In genomic region chr19:36348801-36349486, GRCm38 (mm10) we compare ENCODE assay signal across 7 mouse cellular contexts. TPM values are rescaled to one million over a fixed set of nuclear protein-coding genes. Genes with fewer than 3 reads are reported as not detected.
DNase-seq lines count a peak whose midpoint lies in the region; ATAC-seq and TF ChIP-seq lines count a peak whose summit lies in the region.

No protein-coding gene starts in this region.

- 0 out of 2 replicates have a peak, but pooled peaks have one; percentile 14 for TF ChIP-seq CTCF in heart, adult 2 months (IDR thresholded peaks at IDR 0.05)
- no peak for TF ChIP-seq CTCF in kidney, adult 2 months (conservative IDR thresholded peaks at IDR 0.05; ENCODE audit: insufficient read depth, insufficient read length, low read depth, low read length)
- no peak for TF ChIP-seq CTCF in small intestine, adult 2 months (IDR thresholded peaks at IDR 0.05; ENCODE audit: extremely low read depth, insufficient read length, insufficient replicate concordance, low read depth, low read length)

- H3K4me1 ChIP-seq in embryonic facial prominence, embryonic 11.5 days (ENCODE audit: control insufficient read depth, insufficient read depth, low read length), result no peaks in the 10 kb centered on the region
- peaks cover 3% of the 10 kb centered on the region for H3K4me1 ChIP-seq in heart, adult 2 months (ENCODE audit: control insufficient read depth, insufficient read depth, low read length)
- peaks cover 3% of the 10 kb centered on the region; the same call in 1 of the 2 replicates for H3K4me1 ChIP-seq in kidney, adult 2 months (ENCODE audit: control insufficient read depth, insufficient read depth, low read length)
- 0 out of 2 replicates have a peak, but pooled peaks cover 8% of the 10 kb centered on the region for H3K4me1 ChIP-seq in limb, embryonic 11.5 days (ENCODE audit: control insufficient read depth, insufficient read depth, low read length)
- peaks cover 10% of the 10 kb centered on the region for H3K4me1 ChIP-seq in midbrain, embryonic 12.5 days
- H3K4me1 ChIP-seq in small intestine, adult 2 months (ENCODE audit: control insufficient read depth, insufficient read depth, insufficient read length, low read length), result peaks cover 7% of the 10 kb centered on the region

- H3K36me3 ChIP-seq in embryonic facial prominence, embryonic 11.5 days (replicated peaks; ENCODE audit: control insufficient read depth, insufficient read depth, low read depth, low read length), result no peaks in the 10 kb centered on the region
- H3K36me3 ChIP-seq in heart, adult 2 months (ENCODE audit: control insufficient read depth, insufficient read depth, low read length), result no peaks in the 10 kb centered on the region
- no peaks in the 10 kb centered on the region for H3K36me3 ChIP-seq in kidney, adult 2 months (ENCODE audit: control insufficient read depth, insufficient read depth, low read length)
- H3K36me3 ChIP-seq in limb, embryonic 11.5 days (ENCODE audit: control insufficient read depth, insufficient read depth, low read length), result no peaks in the 10 kb centered on the region
- H3K36me3 ChIP-seq in midbrain, embryonic 12.5 days, result no peaks in the 10 kb centered on the region
- H3K36me3 ChIP-seq in small intestine, adult 2 months (ENCODE audit: control insufficient read depth, insufficient read depth, low read length), result no peaks in the 10 kb centered on the region

- H3K27me3 ChIP-seq in embryonic facial prominence, embryonic 11.5 days (ENCODE audit: control insufficient read depth, insufficient read depth, low read length), result peaks cover 23% of the 10 kb centered on the region; the same call in 1 of the 2 replicates
- H3K27me3 ChIP-seq in heart, adult 2 months (ENCODE audit: control insufficient read depth, insufficient read depth, low read length), result peaks cover 2% of the 10 kb centered on the region; the same call in 1 of the 2 replicates
- H3K27me3 ChIP-seq in kidney, adult 2 months (replicated peaks; ENCODE audit: control insufficient read depth, insufficient read depth, low read length), result no peaks in the 10 kb centered on the region
- H3K27me3 ChIP-seq in limb, embryonic 11.5 days (ENCODE audit: control insufficient read depth, insufficient read depth, low read length), result peaks cover 38% of the 10 kb centered on the region
- peaks cover 53% of the 10 kb centered on the region for H3K27me3 ChIP-seq in midbrain, embryonic 12.5 days
- no peaks in the 10 kb centered on the region for H3K27me3 ChIP-seq in small intestine, adult 2 months (ENCODE audit: control insufficient read depth, insufficient read depth, low read length)

- no peaks in the 10 kb centered on the region for H3K9me3 ChIP-seq in embryonic facial prominence, embryonic 11.5 days (replicated peaks; ENCODE audit: control insufficient read depth, low read length)
- H3K9me3 ChIP-seq in limb, embryonic 11.5 days (ENCODE audit: control insufficient read depth, low read length), result no peaks in the 10 kb centered on the region
- H3K9me3 ChIP-seq in midbrain, embryonic 12.5 days, result no peaks in the 10 kb centered on the region

- peak; percentile 77 for ATAC-seq in embryonic facial prominence, embryonic 11.5 days (replicated peaks; ENCODE audit: insufficient number of reproducible peaks, low FRiP score, low TSS enrichment, low read depth)
- ATAC-seq in limb, embryonic 11.5 days (ENCODE audit: insufficient number of reproducible peaks, low FRiP score, low TSS enrichment, low read depth), result peak; percentile 64
- ATAC-seq in midbrain, embryonic 12.5 days (ENCODE audit: low FRiP score, low read depth), result peak; percentile 77

- peak; percentile 82 for DNase-seq in adrenal gland, postnatal 25 days
- peak; percentile 63 for DNase-seq in embryonic facial prominence, embryonic 11.5 days (ENCODE audit: low spot score)
- DNase-seq in heart, adult 2 months, result peak; percentile 72 to 74
- DNase-seq in kidney, adult 2 months, result peak; percentile 84
- DNase-seq in limb, embryonic 11.5 days (ENCODE audit: low spot score), result peak; percentile 65

- under 1% methylated on average over 85 of the region's 85 CpGs for whole genome bisulfite sequencing in embryonic facial prominence, embryonic 11.5 days
- under 1% methylated on average over 85 of the region's 85 CpGs for WGBS in heart, adult 2 months
- WGBS in kidney, adult 2 months, result under 1% methylated on average over 83 of the region's 85 CpGs
- under 1% methylated on average over 84 of the region's 85 CpGs for WGBS in limb, embryonic 11.5 days
- under 1% methylated on average over 83 of the region's 85 CpGs for WGBS in midbrain, embryonic 12.5 days
- WGBS in small intestine, adult 2 months, result under 1% methylated on average over 85 of the region's 85 CpGs

- peak overlapping the region; percentile 78 for H3K4me3 ChIP-seq in embryonic facial prominence, embryonic 11.5 days (ENCODE audit: low read depth, low read length)
- H3K4me3 ChIP-seq in heart, adult 2 months, result peak overlapping the region; percentile 73
- H3K4me3 ChIP-seq in kidney, adult 2 months (ENCODE audit: insufficient read depth, low read depth, low read length), result peak overlapping the region; percentile 85
- peak overlapping the region; percentile 64 for H3K4me3 ChIP-seq in limb, embryonic 11.5 days (ENCODE audit: low read depth, low read length)
- peak overlapping the region; percentile 84 for H3K4me3 ChIP-seq in midbrain, embryonic 12.5 days
- H3K4me3 ChIP-seq in small intestine, adult 2 months (ENCODE audit: low read depth, low read length), result peak overlapping the region; percentile 100

- no peaks in the 10 kb centered on the region for H3K79me2 ChIP-seq in heart, adult 2 months (replicated peaks; ENCODE audit: control insufficient read depth, insufficient read depth, low read length)

- TF ChIP-seq POLR2A in heart, adult 2 months (IDR thresholded peaks at IDR 0.05; ENCODE audit: insufficient read depth, low read depth, low read length), result no peak
- peak; percentile 23 for TF ChIP-seq POLR2A in kidney, adult 2 months (IDR thresholded peaks at IDR 0.05; ENCODE audit: low read depth, low read length)
- peak; percentile 78; the same call in 1 of the 2 replicates for TF ChIP-seq POLR2A in small intestine, adult 2 months (IDR thresholded peaks at IDR 0.05; ENCODE audit: low read depth, low read length)

- no peak for TF ChIP-seq EP300 in heart, adult 2 months (IDR thresholded peaks at IDR 0.05; ENCODE audit: insufficient read depth, low read depth, low read length)

- intact Hi-C loops in heart, adult 2 months (cut with DNase I), result loop anchor here (2.0 to 10.0 kb wide), 4 partner anchors 62 to 234 kb away; no protein-coding TSS in a partner anchor

- H3K9ac ChIP-seq in embryonic facial prominence, embryonic 11.5 days (replicated peaks; ENCODE audit: low read length), result peak overlapping the region; percentile 57
- H3K9ac ChIP-seq in heart, adult 2 months (ENCODE audit: low read depth, low read length), result peak overlapping the region; percentile 96
- peak overlapping the region; percentile 56 for H3K9ac ChIP-seq in limb, embryonic 11.5 days (ENCODE audit: low read length)
- H3K9ac ChIP-seq in midbrain, embryonic 12.5 days (replicated peaks), result peak overlapping the region; percentile 55; the same call in 1 of the 2 replicates

- H3K4me2 ChIP-seq in embryonic facial prominence, embryonic 11.5 days (ENCODE audit: low read depth, low read length), result peak overlapping the region; percentile 100
- H3K4me2 ChIP-seq in limb, embryonic 11.5 days (ENCODE audit: low read depth, severe bottlenecking), result peak overlapping the region; percentile 99
- peak overlapping the region; percentile 100 for H3K4me2 ChIP-seq in midbrain, embryonic 12.5 days (replicated peaks)

- no peak overlapping the region for H3K27ac ChIP-seq in embryonic facial prominence, embryonic 11.5 days (replicated peaks; ENCODE audit: low read depth, low read length)
- peak overlapping the region; percentile 95 for H3K27ac ChIP-seq in heart, adult 2 months
- peak overlapping the region; percentile 75 for H3K27ac ChIP-seq in kidney, adult 2 months (ENCODE audit: insufficient read depth, low read depth, low read length)
- no peak overlapping the region for H3K27ac ChIP-seq in limb, embryonic 11.5 days (replicated peaks; ENCODE audit: low read depth, low read length)
- no peak overlapping the region for H3K27ac ChIP-seq in midbrain, embryonic 12.5 days (replicated peaks)
- H3K27ac ChIP-seq in small intestine, adult 2 months (ENCODE audit: insufficient read depth, low read depth, low read length), result peak overlapping the region; percentile 96

RNA-seq across cellular contexts. Expression of gene Pcgf5, which starts 0.8 kb away (rescaled TPM):
- total RNA-seq in adrenal gland, postnatal 25 days (2021), result 26.1 and 32.7 TPM in 2 replicates
- polyA plus RNA-seq in embryonic facial prominence, embryonic 11.5 days (2014; fragmentation: Nextera tagmentation; extraction: Ambion mirVana), result 8.0 and 8.1 TPM in 2 replicates
- 10 to 100 TPM; 61.7 to 76.4 TPM for total RNA-seq in heart, adult 2 months (2021)
- polyA plus RNA-seq in heart, adult 2 months (2012; rRNA removed), result 29.1 and 45.0 TPM in 2 replicates
- 8.6 and 10.6 TPM in 2 replicates for polyA plus RNA-seq in kidney, adult 2 months (2012; rRNA removed)
- polyA plus RNA-seq in limb, embryonic 11.5 days (2014; fragmentation: Nextera tagmentation; extraction: Ambion mirVana), result 3.3 and 3.9 TPM in 2 replicates
- 10.3 and 11.9 TPM in 2 replicates for polyA plus RNA-seq in midbrain, embryonic 12.5 days (2016; fragmentation: Nextera tagmentation; extraction: Ambion mirVana)
- polyA plus RNA-seq in small intestine, adult 2 months (2012; rRNA removed), result 2.3 and 6.4 TPM in 2 replicates

Comparison
In these comparisons a context has a peak if more than half of its experiments do, and no peak if none do; other contexts are left out.
1. H3K27ac ChIP-seq: peak in heart, adult 2 months (single experiment), kidney, adult 2 months (single experiment) and small intestine, adult 2 months (single experiment); none in embryonic facial prominence, embryonic 11.5 days (single experiment), limb, embryonic 11.5 days (single experiment) and midbrain, embryonic 12.5 days (single experiment).
2. Peak in every context shown above with its lines, with median percentiles within 50 percentile points of each other: DNase-seq, ATAC-seq, H3K4me2 ChIP-seq, H3K4me3 ChIP-seq and H3K9ac ChIP-seq.